Mouse (Mus musculus) bone marrow, adult 2 months (tissue): ENCODE results near the gene Tor3a.

ENCODE experiments used
- CTCF ChIP-seq: fragments of 200-500 bp; IDR thresholded peaks from 2 replicates; pipeline ENCODE4 v1.5.1; 2011; ENCODE audit warnings: low read length, control low read depth; ENCODE audit not compliant: control insufficient read depth, insufficient read depth
- POLR2A ChIP-seq: fragments of 200-500 bp; IDR thresholded peaks from 2 replicates; pipeline ENCODE4 v1.6.1; 2011; ENCODE audit warnings: low read depth, mild to moderate bottlenecking, control low read depth, low read length, borderline replicate concordance; ENCODE audit not compliant: control insufficient read depth

- no peak for TF ChIP-seq CTCF
- TF ChIP-seq POLR2A = no peak
These were observed 45.9 kb upstream of the Tor3a start for GRCm38 (mm10) chr1:156720046-156720445.
